Mouse (Mus musculus) myocyte (in vitro differentiated cells): Measurements from ENCODE around the gene Cdc123. TPM values are rescaled to one million over a fixed set of nuclear protein-coding genes. Genes with fewer than 3 reads are reported as not detected.

Source experiments
- H3K27me3 ChIP-seq: one replicate; pipeline ENCODE4 v1.6.1; 2011; ENCODE audit not compliant: control insufficient read depth, insufficient read depth, insufficient read length
- H3K36me3 ChIP-seq: one replicate; pipeline ENCODE4 v1.6.1; 2011; ENCODE audit not compliant: control insufficient read depth, insufficient read depth
- H3K4me2 ChIP-seq: one replicate; pipeline ENCODE4 v1.6.1; 2011; ENCODE audit warnings: low read depth, control low read depth
- H3K4me3 ChIP-seq: one replicate; pipeline ENCODE4 v1.5.1; 2011; ENCODE audit warnings: mild to moderate bottlenecking, control low read depth, moderate library complexity
- H3K79me2 ChIP-seq: one replicate; pipeline ENCODE4 v1.6.1; 2011; ENCODE audit not compliant: control insufficient read depth, insufficient read depth
- H3ac ChIP-seq: one replicate; pipeline ENCODE4 v1.6.1; 2011; ENCODE audit not compliant: control insufficient read depth, insufficient read length
- CEBPB ChIP-seq: IDR thresholded peaks from 2 replicates; pipeline ENCODE4 v1.6.1; 2011; ENCODE audit warnings: mild to moderate bottlenecking, moderate library complexity; ENCODE audit not compliant: poor library complexity, insufficient read depth, severe bottlenecking
- E2F4 ChIP-seq: IDR thresholded peaks from one replicate; pipeline ENCODE4 v1.6.1; 2011; ENCODE audit warnings: mild to moderate bottlenecking, control low read depth, moderate library complexity; ENCODE audit not compliant: insufficient read depth
- MAX ChIP-seq: IDR thresholded peaks from one replicate; pipeline ENCODE4 v1.6.1; 2011; ENCODE audit warnings: low read depth, mild to moderate bottlenecking, control low read depth
- MYOD1 ChIP-seq, 3 experiments: IDR thresholded peaks; one replicate each; pipeline ENCODE4 v1.6.1; 2011; ENCODE audit warnings: control low read depth in 2 of 3, low read depth in 2 of 3, mild to moderate bottlenecking in 2 of 3, moderate library complexity in 1 of 3; ENCODE audit not compliant: insufficient read length in 2 of 3, control insufficient read depth in 1 of 3
- MYOG ChIP-seq, 3 experiments: IDR thresholded peaks; one replicate each; pipeline ENCODE4 v1.6.1; 2011; ENCODE audit warnings: control low read depth in 2 of 3, low read depth in 2 of 3, mild to moderate bottlenecking in 2 of 3; ENCODE audit not compliant: insufficient read length in 2 of 3, control insufficient read depth in 1 of 3, insufficient read depth in 1 of 3
- POLR2A ChIP-seq: IDR thresholded peaks from one replicate; pipeline ENCODE4 v1.6.1; 2011; ENCODE audit warnings: low read depth, mild to moderate bottlenecking, control low read depth, moderate library complexity; ENCODE audit not compliant: insufficient read length
- POLR2AphosphoS2 ChIP-seq: IDR thresholded peaks from one replicate; pipeline ENCODE4 v1.6.1; 2011; ENCODE audit warnings: low read depth, control low read depth; ENCODE audit not compliant: insufficient read length
- REST ChIP-seq: IDR thresholded peaks from one replicate; pipeline ENCODE4 v1.6.1; 2011; ENCODE audit warnings: mild to moderate bottlenecking, control low read depth, moderate library complexity; ENCODE audit not compliant: insufficient read depth, insufficient read length
- SRF ChIP-seq: IDR thresholded peaks from one replicate; pipeline ENCODE4 v1.6.1; 2011; ENCODE audit warnings: low read depth; ENCODE audit not compliant: control insufficient read depth, insufficient read length
- TCF12 ChIP-seq: IDR thresholded peaks from one replicate; pipeline ENCODE4 v1.6.1; 2011; ENCODE audit warnings: mild to moderate bottlenecking, control low read depth; ENCODE audit not compliant: poor library complexity, insufficient read depth, severe bottlenecking
- TCF3 ChIP-seq: IDR thresholded peaks from one replicate; pipeline ENCODE4 v1.6.1; 2011; ENCODE audit warnings: low read depth, control low read depth; ENCODE audit not compliant: insufficient read length
- USF1 ChIP-seq: IDR thresholded peaks from one replicate; pipeline ENCODE4 v1.6.1; 2011; ENCODE audit warnings: low read depth, mild to moderate bottlenecking, control low read depth, moderate library complexity
- polyA plus RNA-seq: library from polyadenylated mRNA; unstranded; fragments of >200 nt; fragmentation: generic; extraction: Trizol; gene quantifications from one replicate; pipeline ENCODE4 v1.2.1, GENCODE M21; 2012; ENCODE audit warnings: missing spikeins

Gene Cdc123
- polyA plus RNA-seq, 1 experiment, result 102 TPM

- TF ChIP-seq SRF, result no peak
- TF ChIP-seq MYOG (IDR thresholded peaks at IDR 0.05; ENCODE audit: control insufficient read depth in 1 of 3, insufficient read depth in 1 of 3, insufficient read length in 2 of 3, low read depth in 2 of 3), result no peak
- no peak for TF ChIP-seq USF1
- no peak for TF ChIP-seq MYOD1 (IDR thresholded peaks at IDR 0.05; ENCODE audit: control insufficient read depth in 1 of 3, insufficient read length in 2 of 3, low read depth in 2 of 3)
- TF ChIP-seq TCF12, result no peak
- TF ChIP-seq CEBPB, result no peak
- TF ChIP-seq REST, result no peak
- no peak for TF ChIP-seq MAX
- no peak for TF ChIP-seq POLR2AphosphoS2
- TF ChIP-seq POLR2A, result no peak
- no peak for TF ChIP-seq TCF3
- TF ChIP-seq E2F4, result no peak
- peak overlapping the region; percentile 48 for H3ac ChIP-seq
Measured at GRCm38 (mm10) chr2:5845826-5846225, 862 bp upstream of the Cdc123 start.

GRCm38 (mm10) chr2:5844181-5844872 lies 637 bp downstream of the Cdc123 start:
- TF ChIP-seq MYOG (IDR thresholded peaks at IDR 0.05; ENCODE audit: control insufficient read depth in 1 of 3, insufficient read depth in 1 of 3, insufficient read length in 2 of 3, low read depth in 2 of 3), result no peak
- no peak for TF ChIP-seq MAX
- no peak for TF ChIP-seq REST
- TF ChIP-seq USF1, result no peak
- TF ChIP-seq MYOD1 (IDR thresholded peaks at IDR 0.05; ENCODE audit: control insufficient read depth in 1 of 3, insufficient read length in 2 of 3, low read depth in 2 of 3), result no peak
- peak overlapping the region; percentile 48 for H3ac ChIP-seq
- peak overlapping the region; percentile 79 for H3K4me3 ChIP-seq

More at GRCm38 (mm10) chr2:5845826-5846225, 862 bp upstream of the Cdc123 start:
- Histone ChIP-seq H3K79me2 (peaks cover 59% of the 10 kb centered on the region), H3K27me3 (no peaks in the 10 kb centered on the region), H3K4me3 (peak overlapping the region; percentile 79), H3K36me3 (peaks cover 4% of the 10 kb centered on the region), H3K4me2 (peak overlapping the region; percentile 85)

GRCm38 (mm10) chr2:5840815-5841214 lies 4.1 kb downstream of the Cdc123 start:
- Histone ChIP-seq H3ac (no peak overlapping the region), H3K4me3 (no peak overlapping the region), H3K4me2 (no peak overlapping the region), H3K36me3 (peaks cover 33% of the 10 kb centered on the region), H3K79me2 (peaks cover 17% of the 10 kb centered on the region), H3K27me3 (no peaks in the 10 kb centered on the region)
- TF ChIP-seq MYOG (IDR thresholded peaks at IDR 0.05; ENCODE audit: control insufficient read depth in 1 of 3, insufficient read depth in 1 of 3, insufficient read length in 2 of 3, low read depth in 2 of 3), result no peak
- TF ChIP-seq CEBPB, result no peak
- TF ChIP-seq MYOD1 (IDR thresholded peaks at IDR 0.05; ENCODE audit: control insufficient read depth in 1 of 3, insufficient read length in 2 of 3, low read depth in 2 of 3), result no peak
- no peak for TF ChIP-seq MAX
- TF ChIP-seq REST, result no peak
- TF ChIP-seq POLR2AphosphoS2, result no peak
- TF ChIP-seq POLR2A, result no peak
- TF ChIP-seq SRF, result no peak
- no peak for TF ChIP-seq TCF3
- no peak for TF ChIP-seq TCF12
- TF ChIP-seq USF1, result no peak
- TF ChIP-seq E2F4, result no peak

More at GRCm38 (mm10) chr2:5844181-5844872, 637 bp downstream of the Cdc123 start:
- peak overlapping the region; percentile 67 for H3K4me2 ChIP-seq
- H3K36me3 ChIP-seq, result peaks cover 19% of the 10 kb centered on the region
- no peaks in the 10 kb centered on the region for H3K27me3 ChIP-seq
- peaks cover 52% of the 10 kb centered on the region for H3K79me2 ChIP-seq

GRCm38 (mm10) chr2:5825265-5825913 lies 19.6 kb downstream of the Cdc123 start:
- H3K79me2 ChIP-seq, result no peaks in the 10 kb centered on the region
- no peak for TF ChIP-seq USF1
- TF ChIP-seq POLR2AphosphoS2, result no peak
- no peak for TF ChIP-seq CEBPB
- TF ChIP-seq TCF3, result no peak
- no peak for TF ChIP-seq TCF12
- TF ChIP-seq MYOG (IDR thresholded peaks at IDR 0.05; ENCODE audit: control insufficient read depth in 1 of 3, insufficient read depth in 1 of 3, insufficient read length in 2 of 3, low read depth in 2 of 3), result no peak
- TF ChIP-seq REST, result no peak
- TF ChIP-seq E2F4, result no peak
- TF ChIP-seq SRF, result no peak
- TF ChIP-seq MAX, result no peak
- H3K27me3 ChIP-seq, result no peaks in the 10 kb centered on the region
- no peak overlapping the region for H3K4me3 ChIP-seq
- peaks cover 21% of the 10 kb centered on the region for H3K36me3 ChIP-seq
- H3K4me2 ChIP-seq, result no peak overlapping the region
- H3ac ChIP-seq, result no peak overlapping the region
